ENCODE assay signal across 24 mouse cellular contexts in the genomic region with DNA sequence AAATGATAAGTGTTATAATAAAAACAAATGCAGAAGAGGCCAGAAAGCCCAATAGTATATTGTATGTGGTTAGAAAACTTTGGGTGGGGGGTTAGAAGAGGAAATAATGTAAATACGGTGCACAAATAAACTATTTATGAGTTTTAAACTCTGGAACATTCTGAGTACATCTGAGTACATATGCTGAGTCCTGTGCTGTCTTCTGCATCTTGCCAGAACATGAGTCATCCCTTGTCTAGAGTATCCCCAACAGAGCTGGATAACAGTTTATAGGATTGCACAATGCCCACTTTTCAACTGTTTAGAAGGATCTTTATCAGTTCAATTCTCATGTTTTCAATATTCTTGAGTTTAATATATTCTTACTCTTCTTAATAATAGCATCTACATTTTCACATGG.
DNase-seq lines count a peak whose midpoint lies in the region; ATAC-seq lines count a peak whose summit lies in the region.
"Had no signal": no experiment of that assay in that cellular context is flagged by ENCODE, and none has a peak within 500 bp of the region (broad histone marks: within the 10 kb centered on the region; RNA-seq: fewer than 3 reads in every experiment).

No protein-coding gene starts in this region.

- no peak for ATAC-seq in kidney, embryonic 15.5 days (replicated peaks; ENCODE audit: low FRiP score)
- ATAC-seq: CD4-positive, CD25-positive, alpha-beta regulatory T cell, adult 4 months; forebrain, embryonic 13.5 days; forebrain, embryonic 15.5 days; forebrain, postnatal 0 days had no signal

- no peak overlapping the region for H3K27ac ChIP-seq in kidney, embryonic 15.5 days
- H3K27ac ChIP-seq: embryonic facial prominence, embryonic 10.5 days; embryonic facial prominence, embryonic 12.5 days; forebrain, embryonic 13.5 days; forebrain, embryonic 15.5 days had no signal

- no peaks in the 10 kb centered on the region for H3K9me3 ChIP-seq in kidney, embryonic 15.5 days (replicated peaks)
- H3K9me3 ChIP-seq: embryonic facial prominence, embryonic 10.5 days; embryonic facial prominence, embryonic 12.5 days; forebrain, embryonic 13.5 days; forebrain, embryonic 15.5 days; G1E had no signal

- no peaks in the 10 kb centered on the region for H3K4me1 ChIP-seq in kidney, embryonic 15.5 days
- H3K4me1 ChIP-seq: embryonic facial prominence, embryonic 10.5 days; embryonic facial prominence, embryonic 12.5 days; forebrain, embryonic 13.5 days; forebrain, embryonic 15.5 days had no signal

- H3K27me3 ChIP-seq in kidney, embryonic 15.5 days, result no peaks in the 10 kb centered on the region
- H3K27me3 ChIP-seq: CH12.LX; embryonic facial prominence, embryonic 12.5 days; forebrain, embryonic 13.5 days; forebrain, embryonic 15.5 days had no signal

- peak; percentile 1 for DNase-seq in left cerebral cortex, adult 11 months (ENCODE audit: low spot score)
- no peak for DNase-seq in left cerebral cortex, adult 18-20 months (ENCODE audit: low spot score in 2 of 2)
- DNase-seq in 3T3-L1 (ENCODE audit: low read depth, low spot score) (peak; percentile 19), 416B (ENCODE audit: low read depth) (peak; percentile 6)
- DNase-seq in brain, adult 2 months (ENCODE audit: low read depth, low spot score), result peak; percentile 30
- no peak for DNase-seq in heart, adult 9 months (ENCODE audit: low spot score in 2 of 2)
- DNase-seq in spleen, postnatal 14 days (ENCODE audit: low spot score in 2 of 2), result no peak
- DNase-seq: adrenal gland, adult 2 months; adrenal gland, postnatal 10 days; adrenal gland, postnatal 25 days; cerebellum, adult 11-12 months; cerebellum, adult 2 months; cerebellum, adult 9-10 months; cerebellum, postnatal 10 days; cerebellum, postnatal 25 days; forebrain, postnatal 0 days had no signal

- H3K9ac ChIP-seq in kidney, embryonic 15.5 days, result no peak overlapping the region
- H3K9ac ChIP-seq: embryonic facial prominence, embryonic 12.5 days; forebrain, embryonic 13.5 days; forebrain, embryonic 15.5 days; forebrain, postnatal 0 days had no signal

- H3K4me2 ChIP-seq in kidney, embryonic 15.5 days, result no peak overlapping the region
- H3K4me2 ChIP-seq: embryonic facial prominence, embryonic 12.5 days; forebrain, embryonic 13.5 days; forebrain, embryonic 15.5 days had no signal

- WGBS in kidney, embryonic 15.5 days, result 90% methylated on average over 1 of the region's 1 CpGs

- no peaks in the 10 kb centered on the region for H3K36me3 ChIP-seq in kidney, embryonic 15.5 days
- H3K36me3 ChIP-seq: embryonic facial prominence, embryonic 10.5 days; embryonic facial prominence, embryonic 12.5 days; forebrain, embryonic 15.5 days; G1E had no signal

- H3K4me3 ChIP-seq in kidney, embryonic 15.5 days (replicated peaks), result no peak overlapping the region
- H3K4me3 ChIP-seq: embryonic facial prominence, embryonic 10.5 days; embryonic facial prominence, embryonic 12.5 days; forebrain, embryonic 13.5 days; forebrain, embryonic 15.5 days had no signal

Comparison
In these comparisons a context has a peak if more than half of its experiments do, and no peak if none do; other contexts are left out.
1. DNase-seq: peak in left cerebral cortex, adult 11 months (single experiment), 3T3-L1 (single experiment), 416B (single experiment) and brain, adult 2 months (single experiment); none in left cerebral cortex, adult 18-20 months (0 of 2), heart, adult 9 months (0 of 2) and spleen, postnatal 14 days (0 of 2).